Mouse (Mus musculus) stomach, postnatal 0 days (tissue): ENCODE measurements around the gene Mfrp. TPM values are rescaled to one million over a fixed set of nuclear protein-coding genes. Genes with fewer than 3 reads are reported as not detected.

Experiments
- ATAC-seq: fragments of 200-750 bp; cut with Nextera tagmentation; 2 replicates; pipeline ENCODE4 v1.8.0; 2017; ENCODE audit not compliant: low FRiP score, low TSS enrichment
- DNase-seq: peaks from one replicate; pipeline ENCODE4 v3.0.0-alpha.2; 2016; ENCODE audit warnings: low spot score
- H3K27ac ChIP-seq: fragments of 300-500 bp; sonication (generic); replicated peaks from 2 replicates; pipeline ENCODE4 v1.5.1; 2014; ENCODE audit warnings: mild to moderate bottlenecking, control low read depth
- H3K27me3 ChIP-seq: fragments of 300-500 bp; sonication (generic); 2 replicates; pipeline ENCODE4 v1.6.1; 2014; ENCODE audit warnings: low read length; ENCODE audit not compliant: control insufficient read depth, insufficient read depth
- H3K36me3 ChIP-seq: fragments of 300-500 bp; sonication (generic); 2 replicates; pipeline ENCODE4 v1.6.1; 2014; ENCODE audit warnings: low read length, mixed read lengths; ENCODE audit not compliant: control insufficient read depth, insufficient read depth
- H3K4me1 ChIP-seq: fragments of 300-500 bp; sonication (generic); replicated peaks from 2 replicates; pipeline ENCODE4 v1.6.1; 2014; ENCODE audit warnings: antibody characterized with exemption; ENCODE audit not compliant: control insufficient read depth, insufficient read depth
- H3K4me2 ChIP-seq: fragments of 300-500 bp; sonication (generic); replicated peaks from 2 replicates; pipeline ENCODE4 v1.6.1; 2014; ENCODE audit warnings: low read depth, mild to moderate bottlenecking, control low read depth, moderate library complexity
- H3K4me3 ChIP-seq: fragments of 300-500 bp; sonication (generic); 2 replicates; pipeline ENCODE4 v1.5.1; 2014; ENCODE audit warnings: low read depth, low read length, control low read depth
- H3K9ac ChIP-seq: fragments of 300-500 bp; sonication (generic); 2 replicates; pipeline ENCODE4 v1.6.1; 2014; ENCODE audit warnings: mild to moderate bottlenecking, low read length, control low read depth, mixed read lengths
- H3K9me3 ChIP-seq: fragments of 300-500 bp; sonication (generic); 2 replicates; pipeline ENCODE4 v1.6.1; 2016; ENCODE audit warnings: low read length; ENCODE audit not compliant: control insufficient read depth
- CTCF ChIP-seq: IDR thresholded peaks from 2 replicates; pipeline ENCODE4 v1.5.1; 2016; ENCODE audit warnings: antibody characterized with exemption, low read depth, mild to moderate bottlenecking, moderate library complexity
- EP300 ChIP-seq: optimal IDR thresholded peaks from 2 replicates; pipeline ENCODE3; 2016; ENCODE audit warnings: antibody characterized with exemption
- WGBS: fragments of 180-500 bp; shearing (Covaris S2); extraction: QIAGEN DNeasy Blood & Tissue Kit; methylation state at CpG from one replicate; pipeline ENCODE4 v1.1.7; 2014; 5-methylcytosine and 5-hydroxymethylcytosine counted together
- polyA plus RNA-seq: library from polyadenylated mRNA; unstranded; fragments of >200 nt; fragmentation: Nextera tagmentation; extraction: Ambion mirVana; gene quantifications from 2 replicates; pipeline ENCODE4 v1.2.1, GENCODE M21; 2015

Gene Mfrp
- polyA plus RNA-seq, 1 experiment from 2014 or later, result not detected

DNA sequence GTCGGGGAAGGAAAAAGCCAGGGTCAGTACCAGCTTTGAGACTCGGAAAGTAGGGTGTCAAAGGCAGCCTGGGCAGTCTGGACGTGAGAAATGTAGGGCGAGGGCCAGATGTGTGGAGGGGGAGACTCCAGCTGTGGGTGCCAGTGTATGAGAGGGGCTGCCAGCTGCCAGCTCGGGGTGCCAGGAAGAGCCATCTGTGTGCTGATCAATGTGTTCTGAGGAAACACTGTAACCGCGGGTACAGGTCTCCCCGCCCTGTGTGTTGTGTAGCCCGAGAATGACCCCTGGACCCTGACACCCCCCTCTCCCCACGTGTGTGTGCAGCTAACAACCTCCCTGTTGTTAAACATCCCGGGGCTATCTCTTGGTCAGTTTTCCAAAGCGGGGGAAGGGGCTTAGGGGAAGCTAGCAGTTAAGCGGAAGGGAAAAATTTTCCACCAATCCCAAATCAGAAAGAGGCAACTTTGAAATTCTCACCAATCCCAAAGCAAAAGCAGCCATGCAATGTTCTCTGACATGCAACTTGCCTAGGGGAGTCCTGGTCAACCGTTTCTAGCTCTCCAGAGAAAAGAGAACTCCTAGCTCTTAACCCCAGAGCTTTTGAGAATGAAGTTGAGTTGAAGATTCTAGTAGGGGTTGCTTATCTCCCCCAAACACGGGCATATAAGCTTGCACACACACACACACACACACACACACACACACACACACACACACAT lies 34.1 kb upstream of the Mfrp start:
- H3K4me3 ChIP-seq, result peak overlapping the region; percentile 49
- H3K27ac ChIP-seq, result peak overlapping the region; percentile 53
- ATAC-seq (peak; percentile 34), DNase-seq (no peak)
- H3K36me3 ChIP-seq, result no peaks in the 10 kb centered on the region
- peak overlapping the region; percentile 78 for H3K4me2 ChIP-seq
- 6% methylated on average over 15 of the region's 15 CpGs for WGBS
- peak overlapping the region; percentile 64 for H3K9ac ChIP-seq
- no peaks in the 10 kb centered on the region for H3K9me3 ChIP-seq
- H3K27me3 ChIP-seq, result no peaks in the 10 kb centered on the region
- no peak for TF ChIP-seq EP300
- TF ChIP-seq CTCF, result no peak
- peaks cover 8% of the 10 kb centered on the region; the same call in 1 of the 2 replicates for H3K4me1 ChIP-seq

DNA sequence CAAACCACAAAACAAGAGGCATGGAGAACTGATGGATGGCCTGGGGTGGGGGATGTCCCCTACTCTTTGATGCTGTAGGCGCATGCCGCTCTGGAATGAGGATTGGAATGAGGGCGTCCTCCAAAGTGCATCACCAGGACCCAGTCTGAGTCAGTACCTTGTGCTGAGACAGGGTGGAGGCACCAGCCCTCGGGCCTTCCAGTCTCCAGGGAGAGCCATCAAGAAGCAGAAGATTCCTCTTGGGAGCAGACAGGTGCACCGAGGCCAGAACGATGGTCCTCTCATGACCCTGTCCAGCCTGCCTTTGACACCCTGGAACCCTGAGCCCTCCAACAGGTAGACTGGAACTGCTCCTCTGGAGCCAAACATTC lies 33.6 kb upstream of the Mfrp start:
- TF ChIP-seq EP300, result no peak
- TF ChIP-seq CTCF, result no peak
- Histone ChIP-seq H3K27me3 (no peaks in the 10 kb centered on the region), H3K9me3 (no peaks in the 10 kb centered on the region), H3K4me1 (peaks cover 8% of the 10 kb centered on the region; the same call in 1 of the 2 replicates), H3K36me3 (no peaks in the 10 kb centered on the region), H3K4me2 (peak overlapping the region; percentile 78; the same call in 1 of the 2 replicates), H3K9ac (no peak overlapping the region), H3K27ac (no peak overlapping the region), H3K4me3 (no peak overlapping the region)
- DNase-seq, result no peak
- no peak for ATAC-seq
- 71% methylated on average over 6 of the region's 6 CpGs for WGBS

DNA sequence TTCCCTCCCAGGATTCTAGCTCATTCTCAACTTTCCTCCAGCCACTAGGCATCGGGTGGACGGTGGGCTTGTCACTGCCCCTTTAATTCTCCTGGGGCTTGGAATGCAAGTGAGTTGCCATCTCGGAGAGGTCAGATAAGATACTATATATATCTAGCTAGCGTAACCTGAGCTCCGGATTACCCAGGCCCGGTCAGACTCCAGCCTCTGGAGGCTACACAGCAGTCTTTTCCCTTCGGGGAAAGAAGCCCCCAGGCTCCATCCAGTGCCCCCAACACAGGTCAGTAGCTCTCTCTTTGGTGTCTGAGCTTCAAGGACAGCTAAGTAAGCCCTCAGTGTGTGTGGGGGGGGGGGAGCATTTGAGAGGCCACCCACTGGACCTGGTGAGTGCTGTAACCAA lies 32.3 kb upstream of the Mfrp start:
- H3K4me3 ChIP-seq, result no peak overlapping the region
- TF ChIP-seq EP300 (no peak), CTCF (no peak)
- no peak overlapping the region for H3K27ac ChIP-seq
- 34% methylated on average over 7 of the region's 7 CpGs for WGBS
- no peaks in the 10 kb centered on the region for H3K36me3 ChIP-seq
- H3K9ac ChIP-seq, result no peak overlapping the region
- H3K9me3 ChIP-seq, result no peaks in the 10 kb centered on the region
- H3K4me1 ChIP-seq, result peaks cover 8% of the 10 kb centered on the region; the same call in 1 of the 2 replicates
- no peak for ATAC-seq
- H3K27me3 ChIP-seq, result no peaks in the 10 kb centered on the region
- H3K4me2 ChIP-seq, result no peak overlapping the region
- no peak for DNase-seq

DNA sequence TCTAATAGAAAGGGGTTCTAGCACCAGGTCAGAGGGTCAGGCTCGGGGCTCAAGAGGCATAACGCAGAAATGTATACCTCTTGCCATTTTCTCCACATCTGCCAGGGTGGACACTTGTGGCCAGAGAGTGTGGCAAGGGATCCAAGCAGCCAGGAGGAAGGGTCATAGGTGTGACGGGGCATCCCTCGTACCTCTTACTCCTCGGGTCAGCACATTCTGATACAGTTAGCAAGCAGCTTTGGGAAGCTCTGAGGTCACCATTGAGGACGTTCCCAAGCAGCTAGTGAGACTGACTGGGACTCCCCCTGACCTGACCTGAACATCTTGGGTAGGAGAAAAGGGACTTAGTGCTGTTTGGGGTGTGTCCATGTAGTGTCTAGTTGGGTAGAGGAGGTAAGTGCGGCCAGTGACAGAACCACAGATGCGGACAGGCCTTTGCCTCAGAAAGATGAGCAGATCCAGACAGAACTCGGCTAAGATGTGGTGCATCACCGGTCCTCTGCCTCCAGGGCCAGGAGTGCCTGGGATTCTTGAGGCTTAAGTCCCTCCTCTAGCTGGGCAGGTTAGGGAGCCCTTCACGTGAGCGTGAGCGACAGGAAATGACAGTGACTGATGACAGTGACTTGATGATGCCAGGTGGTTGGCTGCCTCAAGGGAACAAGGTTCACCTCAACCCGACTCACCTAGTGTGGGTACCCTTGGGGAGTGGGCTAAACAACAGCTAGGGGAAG lies 31.3 kb upstream of the Mfrp start:
- H3K4me2 ChIP-seq, result no peak overlapping the region

DNA sequence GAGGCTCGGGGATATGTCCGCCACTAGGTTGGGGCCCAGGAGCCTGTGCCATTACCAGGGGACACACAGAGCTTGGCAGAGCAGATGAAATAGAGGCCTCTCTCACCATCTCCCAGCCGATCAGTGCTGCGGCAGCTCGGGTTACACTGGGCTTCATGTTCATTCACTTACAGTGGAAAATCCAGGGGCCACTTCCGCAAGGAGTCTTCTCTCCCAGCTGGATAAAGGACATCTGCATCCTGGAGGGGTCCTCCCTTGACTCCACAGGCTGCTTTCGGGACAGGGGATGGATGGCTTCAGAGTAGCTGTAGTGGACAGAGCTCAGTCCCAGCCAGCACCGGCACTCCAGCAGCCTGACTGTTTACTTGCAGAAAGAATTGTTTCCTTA lies 30.7 kb upstream of the Mfrp start:
- Histone ChIP-seq H3K27ac (no peak overlapping the region), H3K36me3 (no peaks in the 10 kb centered on the region), H3K4me1 (peaks cover 8% of the 10 kb centered on the region; the same call in 1 of the 2 replicates), H3K4me2 (no peak overlapping the region; the same call in 1 of the 2 replicates), H3K27me3 (no peaks in the 10 kb centered on the region), H3K9ac (peak overlapping the region; percentile 18; the same call in 1 of the 2 replicates), H3K9me3 (no peaks in the 10 kb centered on the region), H3K4me3 (no peak overlapping the region)
- no peak for TF ChIP-seq CTCF
- TF ChIP-seq EP300, result no peak
- DNase-seq (no peak), ATAC-seq (no peak)
- 36% methylated on average over 8 of the region's 8 CpGs for WGBS

More for the DNA sequence above, 31.3 kb upstream of the Mfrp start:
- Histone ChIP-seq H3K4me1 (peaks cover 8% of the 10 kb centered on the region; the same call in 1 of the 2 replicates), H3K4me3 (no peak overlapping the region), H3K36me3 (no peaks in the 10 kb centered on the region), H3K9me3 (no peaks in the 10 kb centered on the region), H3K9ac (peak overlapping the region; percentile 18; the same call in 1 of the 2 replicates), H3K27ac (no peak overlapping the region), H3K27me3 (no peaks in the 10 kb centered on the region)
- 67% methylated on average over 14 of the region's 14 CpGs for WGBS
- TF ChIP-seq EP300, result no peak
- TF ChIP-seq CTCF, result no peak
- DNase-seq (no peak), ATAC-seq (no peak)
